Mouse (Mus musculus): ENCODE results near the gene Olfr71.

- no peak for TF ChIP-seq POLR2A (IDR thresholded peaks at IDR 0.05; ENCODE audit: borderline replicate concordance, extremely low read depth, low read depth, low read length)
- TF ChIP-seq CTCF (IDR thresholded peaks at IDR 0.05; ENCODE audit: insufficient read depth, low read length), result no peak
Measured at GRCm38 (mm10) chr4:43722191-43722590, 12.1 kb upstream of the Olfr71 start.
